Mouse (Mus musculus): ENCODE data around the gene Ube2l3.

- TF ChIP-seq CTCF (IDR thresholded peaks at IDR 0.05) (no peak), EP300 (IDR thresholded peaks at IDR 0.05) (no peak)
These were observed 97.8 kb downstream of the Ube2l3 start for GRCm38 (mm10) chr16:17104600-17104999.
